Mouse (Mus musculus) cerebellum, adult 11 months (tissue): ENCODE measurements around the gene Pex7.
A peak's percentile ranks its signal among the peaks of the same experiment; 100 is the strongest.

Experiments used
- DNase-seq: peaks from one replicate; pipeline ENCODE4 v3.0.0; 2022

Gene Pex7

DNA sequence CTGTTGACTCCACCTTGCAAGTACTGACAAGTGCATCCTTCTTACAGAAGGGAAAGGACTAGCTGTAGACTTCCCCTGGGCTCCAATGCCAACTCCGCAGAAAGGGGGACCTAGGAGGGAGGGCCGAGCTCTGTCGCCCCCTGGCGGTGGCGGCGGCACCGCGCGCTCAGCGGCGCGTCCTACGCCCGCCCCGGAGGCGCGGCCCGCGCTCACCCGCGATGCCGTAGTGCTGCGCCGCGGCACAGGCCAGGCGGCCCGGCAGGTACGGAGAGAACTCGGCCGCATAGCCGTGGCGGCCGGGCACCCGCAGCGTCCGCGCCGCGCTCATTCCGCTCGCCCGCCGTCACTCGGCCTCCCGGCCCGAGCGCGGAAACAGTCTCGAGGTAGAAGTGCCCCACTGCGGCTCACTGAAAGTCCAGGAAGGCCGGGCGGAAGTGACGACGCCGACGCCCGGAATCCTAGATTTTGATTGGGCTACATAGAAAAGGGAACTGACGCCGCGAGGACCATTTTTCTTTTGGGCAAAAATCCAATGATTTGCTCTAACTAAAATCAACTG, at the start of gene Pex7:
Gene Pex7 (minus strand): TSS at position 444 of the 559 bp plus-strand sequence.
- peak; percentile 94 for DNase-seq

DNA sequence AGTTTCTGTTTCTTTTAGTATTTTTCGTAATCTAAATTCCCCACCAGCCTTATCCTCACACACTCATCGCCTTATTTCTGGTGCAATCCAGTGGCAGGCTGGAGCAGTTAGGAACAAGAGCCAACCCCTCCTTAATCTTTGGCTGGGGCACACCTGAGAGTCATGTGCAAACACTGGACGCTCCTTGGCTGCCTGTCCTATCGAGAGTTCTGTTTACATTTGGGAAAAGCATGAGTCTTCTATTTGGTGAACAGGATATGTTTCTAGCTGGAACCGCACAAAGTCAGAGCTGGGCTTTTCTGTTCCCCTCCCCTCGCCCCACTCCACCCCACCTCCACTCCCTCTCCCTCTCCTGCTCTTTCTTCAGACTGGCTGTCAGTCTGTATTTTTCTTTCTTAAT, 49.3 kb upstream of the Pex7 start:
- DNase-seq: no peak

DNA sequence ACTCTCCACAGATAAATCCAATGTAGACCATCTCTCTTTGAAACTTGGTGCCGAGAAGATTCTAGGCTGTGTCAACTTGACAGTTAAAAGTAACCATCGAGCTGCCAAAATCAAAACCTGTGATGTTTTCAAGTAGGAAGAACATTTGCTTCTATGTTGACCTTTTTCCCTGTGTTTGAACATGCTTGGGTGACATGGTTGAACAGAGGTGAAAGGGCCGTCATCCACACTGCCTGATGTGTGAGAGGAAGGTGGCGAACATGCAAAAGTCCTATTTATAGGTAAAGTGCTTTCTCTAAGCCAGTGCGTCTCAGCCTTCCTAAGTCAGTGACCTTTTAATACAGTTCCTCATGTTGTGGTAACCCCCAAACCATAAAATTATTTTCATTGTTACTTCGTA, 48.3 kb upstream of the Pex7 start:
- no peak for DNase-seq

DNA sequence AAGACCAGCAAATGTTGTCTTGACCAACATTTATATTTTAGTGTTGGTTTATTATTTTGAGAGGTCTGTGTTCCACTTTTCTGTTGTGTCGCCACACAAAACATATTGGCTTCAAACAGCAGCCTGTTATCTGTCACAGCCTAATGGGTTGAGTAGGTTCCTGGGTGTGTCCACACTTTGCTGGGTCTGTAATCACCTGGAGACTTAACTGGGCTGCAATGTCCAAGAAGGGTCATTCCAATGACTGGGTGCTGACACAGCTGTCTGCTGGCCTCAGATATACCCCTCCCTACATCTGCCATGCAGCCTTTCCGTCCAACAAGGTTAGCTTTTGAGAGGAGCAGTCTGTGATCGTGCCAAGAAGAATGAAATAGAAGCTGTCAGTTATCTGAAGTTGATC, 47.1 kb upstream of the Pex7 start:
- no peak for DNase-seq

DNA sequence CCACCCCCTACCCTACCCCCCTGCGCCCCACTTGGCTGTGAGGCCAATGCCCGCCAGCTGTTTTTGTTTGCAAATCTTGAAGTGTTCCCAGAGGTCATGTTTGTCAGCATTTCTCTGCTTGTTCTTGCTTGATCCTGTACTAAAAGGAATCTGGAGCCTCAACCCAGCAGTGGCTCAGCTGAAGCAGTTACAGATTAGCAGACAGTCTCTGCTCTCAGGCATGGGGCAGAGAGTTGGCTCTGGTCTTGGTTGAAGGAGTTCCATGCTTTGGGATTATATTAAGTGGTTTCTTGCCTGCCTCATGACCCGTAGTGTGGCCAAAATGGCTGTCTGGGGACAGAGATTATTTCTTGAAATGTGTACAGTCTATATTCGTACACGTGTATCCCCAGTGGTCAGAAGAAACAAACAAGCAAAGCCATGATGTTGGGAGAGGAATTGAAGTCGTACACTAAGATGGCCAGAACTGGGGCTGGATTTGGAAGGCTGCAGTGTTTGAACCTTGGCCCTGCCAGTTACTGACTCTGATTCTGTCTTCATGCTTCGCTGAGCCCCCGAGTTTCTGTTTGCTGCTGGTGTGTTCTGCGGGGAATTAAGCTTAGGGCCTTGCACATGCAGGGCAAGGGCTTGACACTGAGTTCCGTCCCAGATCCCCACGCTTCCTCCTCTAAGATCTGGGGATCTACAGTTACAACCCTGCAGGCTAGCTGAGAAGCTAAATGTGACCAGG, 45.7 kb upstream of the Pex7 start:
- no peak for DNase-seq

DNA sequence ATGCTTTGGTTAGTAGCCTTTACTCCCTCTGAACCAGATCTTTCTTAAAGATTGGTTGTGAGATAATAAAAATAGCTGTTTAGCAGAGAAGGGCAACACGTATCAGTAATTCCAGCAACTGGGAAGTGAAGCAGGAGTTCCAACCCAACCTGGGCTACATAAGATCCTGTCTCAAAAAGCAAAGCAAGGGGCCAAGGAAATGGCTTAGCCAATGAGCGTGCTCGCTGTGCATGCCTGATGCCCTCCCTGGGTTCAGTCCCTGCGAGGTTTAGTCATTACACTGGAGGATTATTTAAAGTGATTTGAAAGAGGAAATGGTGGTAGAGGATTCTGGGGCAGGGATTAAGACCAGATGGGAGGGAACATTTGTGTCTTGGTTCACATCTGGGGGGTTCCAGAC, 41.6 kb upstream of the Pex7 start:
- no peak for DNase-seq

DNA sequence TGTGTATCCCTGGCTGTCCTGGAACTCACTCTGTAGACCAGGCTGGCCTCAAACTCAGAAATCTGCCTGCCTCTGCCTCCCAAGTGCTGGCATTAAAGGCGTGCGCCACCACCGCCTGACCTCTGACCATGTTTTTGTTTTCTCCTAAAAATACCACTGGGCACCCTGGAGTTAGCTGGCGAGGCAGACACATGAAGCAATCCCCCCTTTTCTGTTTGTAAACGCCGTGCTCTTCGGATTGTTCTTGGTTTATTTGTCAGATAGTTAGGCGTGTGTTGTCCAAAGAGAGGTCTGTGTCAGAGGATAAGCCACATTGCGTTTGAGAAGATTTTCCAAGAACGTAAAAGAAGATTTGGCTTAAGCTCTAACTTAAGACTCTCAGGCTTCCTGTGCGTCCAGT, 40.9 kb upstream of the Pex7 start:
- no peak for DNase-seq

DNA sequence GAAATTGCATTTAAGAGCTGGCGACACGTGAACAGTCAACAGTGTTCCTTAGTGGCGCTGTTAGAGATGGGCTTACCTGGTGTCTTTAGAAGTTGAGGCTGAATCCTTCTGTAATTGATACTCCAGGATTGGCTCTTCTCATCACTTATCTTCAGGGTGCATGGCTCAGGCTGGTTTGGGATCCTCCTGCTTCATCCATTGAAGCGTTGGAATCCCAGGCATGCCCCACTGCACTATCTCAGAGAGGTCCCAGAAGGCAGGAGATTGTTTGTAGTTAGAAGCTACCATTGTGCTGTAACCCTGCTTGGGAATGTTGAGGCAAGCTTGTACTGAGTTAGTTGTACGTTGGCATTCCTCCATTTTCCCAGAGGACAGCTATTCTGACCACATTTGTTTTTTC, 40.4 kb upstream of the Pex7 start:
- DNase-seq: no peak

DNA sequence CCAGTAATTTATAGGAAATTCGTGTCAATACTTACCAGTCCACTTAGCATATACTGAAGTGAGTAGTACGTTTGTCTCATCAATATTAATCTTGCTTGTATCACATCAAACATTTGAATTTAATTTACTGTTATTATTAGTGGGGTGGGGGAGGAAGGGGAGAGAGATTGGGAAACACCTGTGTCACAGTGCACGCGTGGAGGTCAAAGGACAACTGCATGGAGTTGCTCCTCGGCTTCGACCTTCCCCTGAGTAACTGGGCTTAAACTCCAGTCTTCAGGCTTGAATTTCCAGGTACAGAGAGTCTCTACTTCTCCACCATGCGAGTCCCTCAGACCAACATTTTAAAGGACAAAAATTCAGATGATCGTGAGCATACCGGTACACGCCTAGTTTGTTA, 40.0 kb upstream of the Pex7 start:
- DNase-seq: no peak

DNA sequence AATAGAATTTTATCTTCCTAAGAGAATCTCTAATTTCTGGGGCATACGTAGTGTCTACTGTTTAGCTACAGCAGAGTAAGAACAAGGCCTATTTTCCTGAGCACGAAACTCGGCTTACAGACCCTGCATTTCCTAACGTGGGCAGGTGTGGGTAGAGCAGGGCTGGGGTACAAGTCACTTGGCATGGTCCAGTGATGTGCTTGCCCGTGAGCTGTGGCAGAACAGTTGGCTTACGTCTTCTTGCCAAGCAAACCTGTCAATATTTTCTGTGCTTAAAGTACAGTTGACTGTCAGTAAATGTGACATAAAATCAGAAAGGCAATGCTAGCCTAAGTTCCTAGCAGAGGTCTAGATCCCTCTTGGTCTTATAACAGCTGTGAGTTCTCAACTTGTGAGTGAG, 39.2 kb upstream of the Pex7 start:
- no peak for DNase-seq

DNA sequence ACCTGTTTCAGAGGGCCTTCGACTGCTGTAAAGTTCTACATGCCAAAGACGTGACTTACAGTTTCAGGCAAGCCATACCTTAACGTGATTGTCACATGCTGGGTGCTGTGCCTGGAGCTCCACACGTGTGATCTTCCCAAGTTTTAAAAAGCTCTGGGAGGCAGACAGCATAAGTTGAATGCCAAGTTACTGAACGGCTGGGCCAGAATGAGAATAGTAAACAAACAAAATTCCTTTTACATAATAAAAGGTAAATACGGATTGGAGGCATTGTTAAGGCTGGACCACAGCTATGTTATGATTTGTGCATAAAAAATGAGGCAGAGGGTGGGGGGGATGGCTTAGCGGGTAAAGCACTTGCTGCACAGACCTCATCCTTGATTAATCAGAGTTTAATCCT, 38.2 kb upstream of the Pex7 start:
- DNase-seq: no peak

DNA sequence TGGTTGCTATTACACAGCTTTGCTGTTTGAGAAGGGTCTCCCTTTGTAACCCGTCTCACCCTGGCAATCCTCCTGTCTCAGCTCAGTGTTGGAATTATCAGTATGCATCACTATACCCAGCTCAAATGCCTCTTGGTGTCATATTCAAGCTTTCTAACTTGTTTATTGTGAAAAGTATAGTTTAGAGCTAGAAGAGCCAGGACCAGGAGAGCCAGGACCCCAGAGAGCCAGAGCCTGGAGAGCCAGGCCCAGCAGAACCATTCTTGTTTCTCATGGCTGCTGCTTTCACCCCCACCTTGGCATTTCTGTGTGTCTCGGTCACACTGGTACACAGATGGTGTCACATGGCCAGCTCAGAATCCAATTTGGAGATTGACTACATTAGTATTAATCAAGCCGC, 35.1 kb upstream of the Pex7 start:
- DNase-seq: no peak

DNA sequence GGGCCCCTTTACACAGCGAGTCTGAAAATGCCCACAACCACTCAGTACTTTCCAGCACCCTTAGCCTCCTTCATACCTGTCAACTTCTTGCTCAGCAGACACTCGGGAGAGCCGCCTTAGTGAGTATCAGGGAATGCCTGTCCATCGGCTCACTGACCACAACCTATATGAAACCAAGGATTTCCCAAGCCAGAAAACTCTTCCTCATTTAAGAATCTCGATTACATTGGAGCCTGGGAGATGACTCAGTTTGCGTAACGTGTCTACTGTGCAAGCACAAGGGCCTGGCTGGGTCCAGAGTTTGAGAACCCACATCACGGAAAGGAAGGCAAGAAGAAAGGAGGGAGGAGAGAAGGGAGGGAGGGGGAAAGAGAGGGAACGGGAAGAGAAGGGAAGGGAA, 34.4 kb upstream of the Pex7 start:
- no peak for DNase-seq

DNA sequence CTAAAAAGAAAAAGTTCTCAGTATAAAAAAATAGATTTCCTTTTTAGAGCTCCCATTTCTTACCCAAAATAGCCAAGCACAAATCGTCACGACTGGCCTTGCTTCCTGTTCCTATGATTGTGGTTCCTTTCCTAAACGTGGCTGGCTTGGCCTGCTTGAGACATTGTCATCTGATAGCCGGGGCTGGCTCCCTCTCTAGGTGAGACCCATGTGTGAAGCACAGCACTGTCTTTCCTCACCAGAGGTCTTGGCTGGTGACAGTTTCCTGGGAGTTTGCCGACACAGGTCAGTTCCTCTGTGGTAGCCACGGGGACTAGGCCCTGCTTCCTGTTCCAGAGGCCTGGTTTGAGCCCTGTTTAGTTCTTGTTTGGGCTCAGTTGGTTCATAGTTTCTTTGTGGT, 33.6 kb upstream of the Pex7 start:
- DNase-seq: no peak

DNA sequence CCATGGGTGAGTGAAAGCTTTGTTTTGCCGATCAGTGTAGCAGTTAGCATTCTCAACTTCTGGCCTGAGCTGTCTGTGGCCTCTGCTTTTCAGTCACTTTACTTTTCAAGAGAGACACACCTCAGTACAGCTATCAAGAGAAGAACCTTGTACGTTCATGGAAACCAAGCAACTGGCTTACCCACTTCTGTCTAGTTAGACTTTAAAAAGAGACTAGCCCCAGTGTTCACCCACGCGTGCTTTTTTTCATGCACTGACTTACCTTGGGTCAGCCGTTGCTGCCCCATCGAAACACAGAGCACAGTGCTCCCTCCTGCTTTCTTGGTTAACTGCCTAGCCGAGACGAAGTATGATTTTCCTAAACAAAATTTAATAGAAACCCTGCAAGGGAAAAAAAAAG, 33.1 kb upstream of the Pex7 start:
- DNase-seq: no peak

DNA sequence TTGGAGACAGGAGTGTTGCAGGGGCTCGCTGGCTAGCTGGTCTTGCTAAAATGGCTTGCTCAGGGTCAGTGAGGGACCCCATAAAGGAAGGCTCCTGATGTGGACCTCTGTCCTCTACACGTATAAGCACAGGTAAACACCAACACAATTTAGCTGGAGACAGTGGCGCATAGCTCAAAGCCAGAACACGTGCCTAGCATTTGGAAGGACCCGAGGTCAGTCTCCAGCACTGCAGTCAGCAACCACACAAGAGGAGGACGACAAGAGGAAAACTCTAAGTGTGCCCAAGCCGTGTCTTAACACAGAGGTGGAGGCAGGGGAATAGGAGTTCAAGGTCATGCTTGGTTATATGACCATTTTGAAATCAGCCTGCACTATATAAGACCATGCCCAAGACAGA, 32.6 kb upstream of the Pex7 start:
- no peak for DNase-seq

DNA sequence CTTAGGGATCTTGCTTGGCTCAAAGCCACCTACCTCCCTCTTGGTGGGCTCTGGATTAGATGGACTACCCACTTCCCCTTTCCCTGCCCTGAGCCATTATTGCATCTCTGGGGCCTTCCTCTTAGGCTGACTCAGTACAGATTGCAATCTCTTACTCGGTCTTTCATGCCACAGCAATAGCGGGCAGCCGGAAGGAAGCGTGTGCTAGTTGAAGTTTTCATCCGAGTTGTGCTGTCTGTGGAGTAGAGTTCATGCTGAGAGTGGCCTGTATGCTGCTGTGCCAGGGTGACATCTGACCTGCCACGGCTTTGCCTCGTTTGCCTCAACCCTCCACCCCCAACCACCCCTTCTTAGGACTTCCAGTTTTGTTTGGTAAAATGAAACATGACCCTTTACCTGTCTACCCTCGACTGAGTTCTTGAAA, 31.8 kb upstream of the Pex7 start:
- no peak for DNase-seq

DNA sequence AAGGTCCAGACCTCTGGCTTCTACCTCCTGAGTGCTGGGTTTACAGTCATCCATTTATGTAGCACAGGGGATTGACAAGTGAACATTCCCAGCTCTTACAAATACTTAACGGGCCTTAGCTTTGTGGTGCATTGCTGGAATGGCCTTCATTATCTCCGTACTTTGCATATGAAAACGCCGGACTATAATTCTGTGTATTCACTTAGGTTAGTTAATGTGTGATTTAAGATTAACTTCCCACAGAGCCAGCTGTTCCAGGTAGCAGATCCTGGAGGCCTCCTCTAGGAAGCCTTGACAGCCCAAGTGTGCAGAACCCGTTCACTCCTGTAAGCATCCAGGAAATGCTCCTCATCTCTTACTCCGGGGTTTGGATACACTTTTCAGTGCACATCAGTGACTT, 31.2 kb upstream of the Pex7 start:
- no peak for DNase-seq

DNA sequence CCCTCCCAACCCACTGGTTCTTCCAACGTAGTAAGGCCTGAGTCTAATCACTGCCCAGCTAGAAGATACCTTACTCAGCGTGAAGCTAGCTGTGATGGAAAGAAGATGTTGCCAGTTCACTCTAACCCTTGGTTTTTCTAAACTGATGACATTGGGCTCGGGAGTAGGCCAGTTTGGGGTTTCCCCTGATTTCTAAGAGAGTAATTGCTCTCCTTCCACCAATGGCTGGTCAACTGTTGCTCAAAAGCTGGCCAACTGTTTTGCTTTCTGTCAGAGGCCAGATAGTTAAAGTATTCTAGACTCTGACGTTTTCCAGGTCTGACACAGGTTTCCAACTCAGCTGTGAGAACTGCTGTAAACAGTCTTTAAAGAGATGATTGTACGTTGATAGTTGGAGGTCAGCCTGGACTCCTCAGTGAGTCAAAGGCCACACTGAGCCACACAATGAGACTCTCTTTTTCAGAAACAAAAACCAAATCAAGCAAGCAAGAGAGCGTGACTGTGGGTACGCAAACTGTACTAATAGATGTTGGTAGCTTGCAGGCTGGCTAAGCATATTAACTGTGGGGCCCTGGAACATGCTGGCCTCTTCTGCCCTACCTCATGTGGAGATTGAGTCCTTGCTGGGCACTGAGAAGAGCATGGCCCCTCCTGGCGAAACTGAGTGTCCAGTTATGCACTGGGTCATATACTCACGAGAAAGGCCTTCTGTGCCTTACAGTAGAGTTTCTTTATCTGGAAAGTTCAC, 29.6 kb upstream of the Pex7 start:
- no peak for DNase-seq

DNA sequence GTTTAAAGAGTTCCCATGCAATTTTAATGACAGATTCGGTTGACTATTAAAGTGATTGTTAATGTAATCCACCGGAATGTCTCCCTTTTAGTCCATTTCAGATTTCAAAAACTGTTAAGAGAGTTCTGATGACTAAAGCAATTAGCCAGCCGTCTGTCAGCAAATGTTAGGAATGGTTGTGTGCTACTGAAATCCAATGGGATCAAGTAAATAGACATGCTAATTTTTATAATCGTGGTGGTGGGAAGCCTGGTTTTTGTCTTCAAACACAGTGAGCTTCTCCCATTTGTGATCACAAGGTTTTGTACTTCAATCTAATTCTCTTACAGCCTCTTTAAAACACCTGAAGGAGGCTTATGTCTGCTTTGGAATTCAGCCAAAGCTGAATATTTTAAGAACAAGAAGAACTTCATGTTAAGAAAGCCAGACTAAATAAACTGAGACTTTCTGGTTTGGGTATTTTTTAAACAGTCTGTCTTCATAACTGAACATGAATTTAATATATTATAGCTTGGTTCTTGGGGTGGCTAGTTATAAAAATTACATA, 28.4 kb upstream of the Pex7 start:
- no peak for DNase-seq

DNA sequence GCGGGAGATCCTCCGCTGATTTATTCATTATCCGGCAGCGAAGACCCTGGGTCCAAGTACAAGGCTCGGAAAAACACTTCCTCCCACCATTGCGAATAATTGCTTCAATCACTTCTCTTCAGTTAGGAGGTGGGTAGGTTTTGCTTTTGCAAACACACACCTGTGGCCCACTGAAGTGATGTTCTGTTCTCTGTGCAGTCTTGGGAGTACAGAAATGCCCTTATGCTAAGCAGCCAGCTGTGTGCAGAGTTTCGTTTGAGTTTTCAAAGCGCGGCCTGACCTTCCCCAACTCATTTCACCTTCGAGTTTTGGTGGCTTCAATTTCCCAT, 27.8 kb upstream of the Pex7 start:
- no peak for DNase-seq

DNA sequence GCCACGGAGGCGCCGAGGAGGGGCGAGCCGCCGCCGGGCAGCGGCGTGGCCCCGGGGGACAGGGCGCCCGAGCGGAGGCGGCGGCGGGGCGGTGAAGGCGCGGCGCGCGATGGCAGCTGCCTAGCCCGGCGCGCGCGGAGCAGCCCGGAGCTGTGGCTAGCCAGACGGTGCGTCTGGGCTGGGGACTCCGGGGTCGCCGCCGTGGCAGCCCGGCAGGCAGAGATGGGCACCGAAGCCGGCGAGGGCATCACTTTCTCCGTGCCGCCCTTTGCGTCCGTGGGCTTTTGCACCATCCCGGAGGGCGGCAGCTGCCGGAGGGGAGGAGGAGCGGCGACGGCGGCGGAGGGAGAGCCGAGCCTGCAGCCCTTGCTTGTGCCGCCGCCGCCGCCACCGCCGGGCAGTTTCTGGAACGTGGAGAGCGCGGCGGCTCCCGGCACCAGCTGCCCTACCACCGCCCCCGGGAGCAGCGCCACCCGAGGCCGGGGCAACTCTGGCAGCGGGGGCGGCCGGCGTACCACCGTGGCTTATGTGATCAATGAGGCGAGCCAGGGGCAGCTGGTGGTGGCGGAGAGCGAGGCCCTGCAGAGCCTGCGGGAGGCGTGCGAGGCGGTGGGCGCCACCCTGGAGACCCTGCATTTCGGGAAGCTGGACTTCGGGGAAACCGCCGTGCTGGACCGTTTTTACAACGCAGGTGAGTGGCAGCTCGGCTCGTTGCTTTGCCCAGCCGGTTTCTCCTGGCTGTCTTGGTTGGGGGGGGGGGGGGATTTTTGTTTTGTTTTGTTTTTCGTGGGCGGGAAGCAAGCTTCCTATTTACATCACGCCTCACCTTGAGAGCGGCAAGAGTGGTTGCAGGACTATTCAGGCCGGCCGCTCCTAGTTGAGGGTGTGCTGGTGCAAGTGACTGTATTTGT, 27.1 kb upstream of the Pex7 start, which contains the start of gene Map3k5:
Gene Map3k5 (plus strand): TSS at position 89 of the 911 bp plus-strand sequence.
- peak; percentile 56 for DNase-seq
